24 mouse cellular contexts compared by ENCODE assay signal in the genomic region with DNA sequence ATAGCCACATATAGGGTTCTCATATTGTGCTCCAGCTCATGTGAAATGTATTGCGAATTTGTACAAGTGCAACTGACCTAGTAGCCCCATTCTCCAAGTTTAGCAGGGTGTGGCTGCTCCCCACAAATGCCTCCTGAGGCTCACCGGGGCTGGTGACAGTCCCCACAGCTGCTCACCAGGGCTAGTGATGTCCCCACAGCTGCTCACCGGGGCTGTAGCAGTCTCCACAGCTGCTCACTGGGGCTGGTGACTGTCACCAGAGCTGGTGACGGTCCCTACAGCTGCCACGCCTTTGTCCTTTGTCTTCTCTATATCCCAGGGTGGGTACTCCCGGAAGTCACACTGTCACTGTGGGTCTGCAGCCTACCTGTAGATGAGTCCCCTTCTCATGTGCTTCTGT. TPM values are rescaled to one million over a fixed set of nuclear protein-coding genes. Genes with fewer than 3 reads are reported as not detected.
"Had no signal": no experiment of that assay in that cellular context is flagged by ENCODE, and none has a peak within 500 bp of the region (broad histone marks: within the 10 kb centered on the region; RNA-seq: fewer than 3 reads in every experiment).

No protein-coding gene starts in this region.

- H3K9ac ChIP-seq: neural tube, embryonic 13.5 days; neural tube, embryonic 15.5 days; stomach, embryonic 15.5 days had no signal

- H3K27me3 ChIP-seq: neural tube, embryonic 13.5 days; neural tube, embryonic 15.5 days; stomach, embryonic 15.5 days had no signal

- H3K4me3 ChIP-seq: neural tube, embryonic 13.5 days; neural tube, embryonic 15.5 days; stomach, embryonic 15.5 days had no signal

- H3K9me3 ChIP-seq: neural tube, embryonic 13.5 days; neural tube, embryonic 15.5 days; stomach, embryonic 15.5 days had no signal

- H3K27ac ChIP-seq: neural tube, embryonic 13.5 days; neural tube, embryonic 15.5 days; stomach, embryonic 15.5 days; stomach, postnatal 0 days had no signal

- DNase-seq: retina, postnatal 1 day; right cerebral cortex, adult 18-20 months; right cerebral cortex, postnatal 14 days; right cerebral cortex, postnatal 25 days; right cerebral cortex, postnatal 4 days; spleen, adult 18-20 months; thymus, adult 18-20 months; thymus, adult 2 months; thymus, postnatal 14 days; thymus, postnatal 25 days; thymus, postnatal 36 days; thymus, postnatal 4 days had no signal

- H3K4me2 ChIP-seq: neural tube, embryonic 13.5 days; neural tube, embryonic 15.5 days; stomach, embryonic 15.5 days had no signal

RNA-seq across cellular contexts. Expression of a gene that starts 36.2 kb away (rescaled TPM):
- total RNA-seq: neutrophil, adult 5-6 weeks had no signal
- polyA plus RNA-seq: neural tube, embryonic 13.5 days; neural tube, embryonic 14.5 days; neural tube, embryonic 15.5 days; small intestine, adult 2 months; spleen, adult 2 months; stomach, embryonic 14.5 days; stomach, embryonic 16.5 days; thymus, postnatal 0 days; urinary bladder, adult 2 months had no signal
